Mouse (Mus musculus): ENCODE measurements around the gene Tmem141. TPM values are rescaled to one million over a fixed set of nuclear protein-coding genes. Genes with fewer than 3 reads are reported as not detected.

The Tmem141 gene
- polyA plus RNA-seq, 1 experiment: 17.3 TPM

GRCm38 (mm10) chr2:25574136-25574535 lies 47.7 kb downstream of the Tmem141 start:
- H3K4me3 ChIP-seq (replicated peaks; ENCODE audit: control insufficient read depth, low read depth, low read length): peak overlapping the region; percentile 83
- peaks cover 4% of the 10 kb centered on the region for H3K4me1 ChIP-seq (ENCODE audit: control insufficient read depth, insufficient read depth, low read length)
- TF ChIP-seq CTCF (IDR thresholded peaks at IDR 0.05; ENCODE audit: control insufficient read depth, insufficient read depth, low read length): no peak
- no peak for TF ChIP-seq POLR2A (IDR thresholded peaks at IDR 0.05; ENCODE audit: borderline replicate concordance, control insufficient read depth, low read depth, low read length)
- WGBS: 24% methylated on average over 11 of the region's 11 CpGs
- no peak overlapping the region for H3K27ac ChIP-seq (ENCODE audit: control insufficient read depth, insufficient read depth, low read depth, low read length, poor library complexity)

GRCm38 (mm10) chr2:25573068-25573467 lies 48.7 kb downstream of the Tmem141 start:
- Histone ChIP-seq H3K27ac (ENCODE audit: control insufficient read depth, insufficient read depth, low read depth, low read length, poor library complexity) (no peak overlapping the region), H3K4me3 (replicated peaks; ENCODE audit: control insufficient read depth, low read depth, low read length) (no peak overlapping the region), H3K4me1 (ENCODE audit: control insufficient read depth, insufficient read depth, low read length) (peaks cover 4% of the 10 kb centered on the region)
- 84% methylated on average over 2 of the region's 2 CpGs for WGBS
- TF ChIP-seq POLR2A (IDR thresholded peaks at IDR 0.05; ENCODE audit: borderline replicate concordance, control insufficient read depth, low read depth, low read length): no peak
- no peak for TF ChIP-seq CTCF (IDR thresholded peaks at IDR 0.05; ENCODE audit: control insufficient read depth, insufficient read depth, low read length)

GRCm38 (mm10) chr2:25571221-25571620 lies 50.6 kb downstream of the Tmem141 start:
- no peak overlapping the region for H3K4me3 ChIP-seq (replicated peaks; ENCODE audit: control insufficient read depth, low read depth, low read length)
- H3K4me1 ChIP-seq (ENCODE audit: control insufficient read depth, insufficient read depth, low read length): peaks cover 4% of the 10 kb centered on the region
- H3K27ac ChIP-seq (ENCODE audit: control insufficient read depth, insufficient read depth, low read depth, low read length, poor library complexity): no peak overlapping the region
- no peak for TF ChIP-seq POLR2A (IDR thresholded peaks at IDR 0.05; ENCODE audit: borderline replicate concordance, control insufficient read depth, low read depth, low read length)
- TF ChIP-seq CTCF (IDR thresholded peaks at IDR 0.05; ENCODE audit: control insufficient read depth, insufficient read depth, low read length): no peak
- WGBS: 83% methylated on average over 4 of the region's 4 CpGs

Other genes with a start within 250 kb of the Tmem141 start
- 13.7 and 27.3 TPM in 2 replicates for gene Sapcd2, start 249.7 kb downstream of the Tmem141 start, polyA plus RNA-seq (2011; ENCODE audit: insufficient read depth, insufficient read length, low replicate concordance, missing spikeins)
- gene Entpd2, start 226.1 kb downstream of the Tmem141 start, polyA plus RNA-seq (2011; ENCODE audit: insufficient read depth, insufficient read length, low replicate concordance, missing spikeins): 0.54 TPM in 1 of 2 replicates, not detected in the other
- 3.4 and 22.4 TPM in 2 replicates for gene Npdc1, start 222.7 kb downstream of the Tmem141 start, polyA plus RNA-seq (2011; ENCODE audit: insufficient read depth, insufficient read length, low replicate concordance, missing spikeins)
- 3.4 and 17.9 TPM in 2 replicates for gene Fut7, start 198.7 kb downstream of the Tmem141 start, polyA plus RNA-seq (2011; ENCODE audit: insufficient read depth, insufficient read length, low replicate concordance, missing spikeins)
- gene Abca2, start 193.3 kb downstream of the Tmem141 start, polyA plus RNA-seq (2011; ENCODE audit: insufficient read depth, insufficient read length, low replicate concordance, missing spikeins): 5.0 and 15.0 TPM in 2 replicates
- not detected in 2 replicates for gene Clic3, start 165.2 kb downstream of the Tmem141 start, polyA plus RNA-seq (2011; ENCODE audit: insufficient read depth, insufficient read length, low replicate concordance, missing spikeins)
- gene Paxx, start 160.9 kb downstream of the Tmem141 start, polyA plus RNA-seq (2011; ENCODE audit: insufficient read depth, insufficient read length, low replicate concordance, missing spikeins): 42.2 and 114 TPM in 2 replicates
- gene Ptgds, start 152.0 kb downstream of the Tmem141 start, polyA plus RNA-seq (2011; ENCODE audit: insufficient read depth, insufficient read length, low replicate concordance, missing spikeins): 9.3 TPM in 1 of 2 replicates, not detected in the other
- gene Lcn12, start 128.1 kb downstream of the Tmem141 start, polyA plus RNA-seq (2011; ENCODE audit: insufficient read depth, insufficient read length, low replicate concordance, missing spikeins): not detected in 2 replicates
- 18.5 and 30.4 TPM in 2 replicates for gene Fbxw5, start 121.3 kb downstream of the Tmem141 start, polyA plus RNA-seq (2011; ENCODE audit: insufficient read depth, insufficient read length, low replicate concordance, missing spikeins)
- 1.6 and 6.2 TPM in 2 replicates for gene C8g, start 120.3 kb downstream of the Tmem141 start, polyA plus RNA-seq (2011; ENCODE audit: insufficient read depth, insufficient read length, low replicate concordance, missing spikeins)
- 14.5 and 22.7 TPM in 2 replicates for gene Traf2, start 75.1 kb downstream of the Tmem141 start, polyA plus RNA-seq (2011; ENCODE audit: insufficient read depth, insufficient read length, low replicate concordance, missing spikeins)
- gene Edf1, start 64.2 kb downstream of the Tmem141 start, polyA plus RNA-seq (2011; ENCODE audit: insufficient read depth, insufficient read length, low replicate concordance, missing spikeins): 46.6 and 73.8 TPM in 2 replicates
- 1.1 and 9.7 TPM in 2 replicates for gene Mamdc4, start 47.2 kb downstream of the Tmem141 start, polyA plus RNA-seq (2011; ENCODE audit: insufficient read depth, insufficient read length, low replicate concordance, missing spikeins)
- gene Phpt1, start 46.8 kb downstream of the Tmem141 start, polyA plus RNA-seq (2011; ENCODE audit: insufficient read depth, insufficient read length, low replicate concordance, missing spikeins): 12.3 and 16.4 TPM in 2 replicates
- gene Ajm1, start 40.2 kb downstream of the Tmem141 start, polyA plus RNA-seq (2011; ENCODE audit: insufficient read depth, insufficient read length, low replicate concordance, missing spikeins): 0.34 and 0.92 TPM in 2 replicates
- gene Rabl6, start 13.5 kb downstream of the Tmem141 start, polyA plus RNA-seq (2011; ENCODE audit: insufficient read depth, insufficient read length, low replicate concordance, missing spikeins): 33.4 and 38.2 TPM in 2 replicates
- gene Ccdc183, start 4.3 kb downstream of the Tmem141 start, polyA plus RNA-seq (2011; ENCODE audit: insufficient read depth, insufficient read length, low replicate concordance, missing spikeins): not detected in 2 replicates
- gene Fcna, start 6.0 kb upstream of the Tmem141 start, polyA plus RNA-seq (2011; ENCODE audit: insufficient read depth, insufficient read length, low replicate concordance, missing spikeins): 14.7 and 28.0 TPM in 2 replicates
- not detected in 2 replicates for gene Lcn8, start 31.1 kb upstream of the Tmem141 start, polyA plus RNA-seq (2011; ENCODE audit: insufficient read depth, insufficient read length, low replicate concordance, missing spikeins)
- gene Lcn5, start 35.9 kb upstream of the Tmem141 start, polyA plus RNA-seq (2011; ENCODE audit: insufficient read depth, insufficient read length, low replicate concordance, missing spikeins): not detected in 2 replicates
- not detected in 2 replicates for gene Lcn6, start 54.8 kb upstream of the Tmem141 start, polyA plus RNA-seq (2011; ENCODE audit: insufficient read depth, insufficient read length, low replicate concordance, missing spikeins)
- not detected in 2 replicates for gene Lcn10, start 60.7 kb upstream of the Tmem141 start, polyA plus RNA-seq (2011; ENCODE audit: insufficient read depth, insufficient read length, low replicate concordance, missing spikeins)
- gene Obp2a, start 78.0 kb upstream of the Tmem141 start, polyA plus RNA-seq (2011; ENCODE audit: insufficient read depth, insufficient read length, low replicate concordance, missing spikeins): not detected in 2 replicates
- 4.1 and 6.7 TPM in 2 replicates for gene Bmyc, start 84.7 kb upstream of the Tmem141 start, polyA plus RNA-seq (2011; ENCODE audit: insufficient read depth, insufficient read length, low replicate concordance, missing spikeins)
- gene Obp2b, start 115.0 kb upstream of the Tmem141 start, polyA plus RNA-seq (2011; ENCODE audit: insufficient read depth, insufficient read length, low replicate concordance, missing spikeins): not detected in 2 replicates
- not detected in 2 replicates for gene Lcn3, start 143.6 kb upstream of the Tmem141 start, polyA plus RNA-seq (2011; ENCODE audit: insufficient read depth, insufficient read length, low replicate concordance, missing spikeins)
- not detected in 2 replicates for gene Lcn11, start 155.0 kb upstream of the Tmem141 start, polyA plus RNA-seq (2011; ENCODE audit: insufficient read depth, insufficient read length, low replicate concordance, missing spikeins)
- not detected in 2 replicates for gene Gm13539, start 160.3 kb upstream of the Tmem141 start, polyA plus RNA-seq (2011; ENCODE audit: insufficient read depth, insufficient read length, low replicate concordance, missing spikeins)
- not detected in 2 replicates for gene Glt6d1, start 193.8 kb upstream of the Tmem141 start, polyA plus RNA-seq (2011; ENCODE audit: insufficient read depth, insufficient read length, low replicate concordance, missing spikeins)
- not detected in 2 replicates for gene Lcn9, start 201.1 kb upstream of the Tmem141 start, polyA plus RNA-seq (2011; ENCODE audit: insufficient read depth, insufficient read length, low replicate concordance, missing spikeins)
- gene Sohlh1, start 225.2 kb upstream of the Tmem141 start, polyA plus RNA-seq (2011; ENCODE audit: insufficient read depth, insufficient read length, low replicate concordance, missing spikeins): not detected in 2 replicates
- 1.8 and 4.8 TPM in 2 replicates for gene Kcnt1, start 241.7 kb upstream of the Tmem141 start, polyA plus RNA-seq (2011; ENCODE audit: insufficient read depth, insufficient read length, low replicate concordance, missing spikeins)

All from bone marrow, adult 2 months (tissue).